Mouse (Mus musculus): ENCODE data around the gene Calr3.
A peak's percentile ranks its signal among the peaks of the same experiment; 100 is the strongest.

Gene Calr3

DNA sequence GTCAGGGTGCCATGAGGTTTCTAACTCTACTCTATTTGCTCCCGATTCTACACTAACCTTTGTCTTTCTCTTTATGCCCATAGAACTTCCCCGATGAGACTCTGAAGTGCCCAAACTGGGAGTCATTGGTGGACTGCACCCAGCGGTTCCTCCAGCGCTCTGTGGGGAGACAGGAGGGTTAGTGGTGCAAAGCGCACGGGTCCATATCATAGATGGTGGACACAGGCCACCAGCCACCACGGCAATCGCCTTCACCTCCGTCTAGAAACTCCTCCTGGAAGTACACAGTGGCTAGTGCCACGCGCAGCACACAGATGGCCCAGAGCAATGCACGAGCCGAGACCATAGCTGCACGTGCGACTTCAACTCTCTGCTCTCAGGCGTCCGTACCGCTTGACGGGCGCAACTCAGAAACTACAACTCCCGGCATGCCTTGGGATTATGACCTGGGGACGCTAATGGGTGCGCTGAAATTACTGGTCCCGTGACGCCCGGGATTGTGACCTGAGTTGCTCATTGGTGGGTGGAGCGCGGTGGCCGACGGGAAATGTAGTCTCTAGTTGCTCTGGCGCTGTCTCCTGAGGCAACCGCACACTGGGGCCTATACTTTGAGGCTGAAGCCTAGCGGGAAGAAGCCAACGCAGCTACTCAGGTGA lies at the start of gene Calr3, which contains the start of gene 1700030K09Rik:
Gene Calr3, minus strand, starts transcription at position 533 of the 656 bp plus-strand sequence.
Gene 1700030K09Rik, plus strand, starts transcription at position 543 of the 656 bp plus-strand sequence.
- DNase-seq: peak; percentile 99

DNA sequence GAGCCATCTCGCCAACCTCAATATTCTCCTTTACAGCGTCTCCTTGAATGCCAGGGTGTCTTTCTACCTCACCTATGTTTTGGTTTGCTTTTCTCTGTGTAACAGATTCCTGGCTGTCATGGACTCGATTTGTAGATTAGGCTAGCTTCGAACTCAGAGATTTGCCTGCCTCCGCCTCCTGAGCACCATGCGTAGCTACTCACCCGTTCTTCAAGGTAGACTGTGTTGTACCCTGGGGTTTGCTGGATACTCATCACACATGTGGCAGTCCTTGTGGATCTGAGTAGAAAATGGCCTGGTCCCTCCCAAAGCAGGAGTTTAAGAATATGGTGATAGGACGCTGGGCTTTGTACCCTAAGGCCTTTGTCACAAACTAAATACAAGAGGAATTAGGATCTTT lies 49.7 kb upstream of the Calr3 start:
- no peak for DNase-seq

GRCm38 (mm10) chr8:72492622-72493081 lies 49.0 kb upstream of the Calr3 start:
- DNase-seq: peak; percentile 99

GRCm38 (mm10) chr8:72491680-72492621 lies 48.3 kb upstream of the Calr3 start, which contains the start of gene Slc35e1:
Slc35e1 (minus strand) TSS chr8:72492614.
- DNase-seq: peak; percentile 52

DNA sequence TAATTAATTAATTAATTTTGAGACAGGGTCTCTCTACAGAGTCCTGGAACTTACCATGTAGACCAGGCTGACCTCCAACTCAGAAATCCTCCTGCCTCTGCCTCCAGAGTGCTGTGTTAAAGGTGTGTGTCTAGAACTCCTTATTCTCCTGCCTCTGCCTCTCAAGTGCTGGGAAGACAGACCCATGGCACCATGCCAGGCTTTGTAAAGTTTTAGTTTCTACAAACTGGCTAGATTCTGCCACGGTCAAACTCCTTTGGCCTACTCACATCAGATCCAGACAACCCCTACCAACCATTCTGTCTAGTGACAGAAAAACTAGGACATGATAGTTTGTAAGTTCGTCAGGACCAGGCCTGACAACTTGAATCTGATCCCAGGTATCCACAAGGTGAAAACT lies 47.3 kb upstream of the Calr3 start:
- no peak for DNase-seq

DNA sequence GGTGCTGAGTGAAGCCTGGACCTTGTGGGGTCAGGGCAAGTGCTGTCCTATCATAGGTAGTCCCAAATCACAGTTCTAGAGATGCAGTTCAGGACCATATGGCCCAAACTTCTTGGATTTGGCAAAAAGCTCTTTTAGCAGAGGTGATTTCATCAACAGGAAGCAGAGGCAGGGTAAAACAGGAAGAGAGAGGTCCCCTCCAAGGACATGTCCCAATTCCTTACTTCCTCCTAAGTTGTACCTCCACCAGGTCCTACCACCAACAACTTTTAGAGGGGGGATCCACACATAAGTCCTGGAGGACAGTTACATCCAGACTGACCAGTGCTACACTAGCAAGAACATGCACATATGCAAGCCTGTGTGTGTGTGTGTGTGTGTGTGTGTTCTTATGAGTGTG lies 43.3 kb upstream of the Calr3 start:
- no peak for DNase-seq

- DNase-seq: no peak
Observed at GRCm38 (mm10) chr8:72485456-72486199, 42.0 kb upstream of the Calr3 start.

DNA sequence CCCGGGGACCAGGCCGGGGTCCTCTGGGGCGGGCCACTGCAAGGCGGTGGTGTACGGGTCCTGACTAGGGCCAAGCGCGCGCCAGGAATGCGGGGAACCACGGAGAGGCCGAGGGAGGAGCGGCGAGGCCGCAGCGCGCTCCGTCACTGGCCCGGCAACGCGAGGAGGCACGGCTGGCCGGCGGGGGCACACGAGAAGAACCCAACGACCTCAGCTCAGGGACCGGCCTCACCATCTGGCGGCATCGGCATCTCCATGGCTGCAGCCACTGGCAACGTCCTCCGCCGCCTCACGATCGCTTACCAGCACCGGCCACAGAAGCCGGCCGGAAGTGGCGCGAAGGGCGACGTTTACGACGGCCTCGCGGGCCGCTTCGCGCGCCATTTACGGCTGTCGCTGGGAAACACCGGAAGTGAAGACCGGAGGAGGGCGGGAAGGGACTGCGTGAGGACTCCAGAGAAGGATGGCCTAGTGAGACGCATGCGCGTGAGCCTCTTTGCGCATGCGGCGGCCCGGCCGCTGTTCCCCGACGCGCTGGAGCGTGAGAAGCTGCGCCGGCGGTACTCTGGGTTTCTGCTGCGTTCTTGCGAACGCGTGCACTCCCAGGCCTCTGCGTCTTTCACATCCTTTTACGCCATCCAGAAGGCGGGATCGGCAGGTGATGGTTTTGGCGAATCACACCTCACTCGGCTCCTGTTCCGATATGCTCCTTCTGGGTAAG lies 31.3 kb upstream of the Calr3 start, which contains the start of gene Cherp:
Gene Cherp, minus strand, starts transcription at position 401 of the 721 bp plus-strand sequence.
- DNase-seq: peak; percentile 99

DNA sequence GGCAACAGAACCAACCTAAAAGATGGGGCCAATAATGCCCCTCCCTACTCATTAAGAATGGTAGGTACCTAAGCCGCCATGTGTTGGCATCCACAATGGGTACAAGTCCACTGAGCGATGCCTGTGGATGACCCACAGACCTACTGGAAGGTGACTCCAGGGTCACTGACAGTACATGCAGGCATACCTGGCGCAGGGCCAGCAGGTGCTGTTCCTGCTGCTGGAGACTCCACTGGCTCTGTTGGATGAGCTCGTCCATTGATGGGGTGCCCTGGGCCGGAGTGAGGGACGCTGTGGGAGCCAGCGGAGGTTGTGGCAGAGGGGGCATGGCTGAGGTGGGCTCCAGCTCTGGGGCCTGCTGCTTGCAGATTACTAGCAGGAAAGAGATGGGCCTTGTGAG lies 27.0 kb upstream of the Calr3 start:
- DNase-seq: no peak

GRCm38 (mm10) chr8:72469984-72470383 lies 26.3 kb upstream of the Calr3 start:
- no peak for DNase-seq

DNA sequence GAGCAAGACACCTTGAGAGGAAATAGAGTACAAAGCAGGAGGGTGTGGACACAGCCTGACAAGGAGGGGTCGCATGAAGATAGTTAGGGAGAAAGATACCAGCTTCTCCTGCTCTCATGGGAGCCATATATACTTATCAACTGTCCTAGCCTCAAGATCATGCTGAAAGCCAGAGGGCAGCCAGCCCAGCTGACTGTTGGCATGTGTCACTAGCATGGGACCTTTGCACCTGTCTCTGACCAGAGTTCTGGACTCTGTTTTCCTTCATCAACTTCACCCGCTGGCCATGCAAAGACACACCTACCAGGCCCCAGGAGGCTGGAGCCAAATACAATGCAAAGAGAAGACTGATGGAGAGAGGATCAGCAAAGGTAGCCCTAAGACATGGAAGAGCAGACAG lies 25.6 kb upstream of the Calr3 start:
- no peak for DNase-seq

GRCm38 (mm10) chr8:72464211-72464610 lies 20.5 kb upstream of the Calr3 start:
- no peak for DNase-seq

DNA sequence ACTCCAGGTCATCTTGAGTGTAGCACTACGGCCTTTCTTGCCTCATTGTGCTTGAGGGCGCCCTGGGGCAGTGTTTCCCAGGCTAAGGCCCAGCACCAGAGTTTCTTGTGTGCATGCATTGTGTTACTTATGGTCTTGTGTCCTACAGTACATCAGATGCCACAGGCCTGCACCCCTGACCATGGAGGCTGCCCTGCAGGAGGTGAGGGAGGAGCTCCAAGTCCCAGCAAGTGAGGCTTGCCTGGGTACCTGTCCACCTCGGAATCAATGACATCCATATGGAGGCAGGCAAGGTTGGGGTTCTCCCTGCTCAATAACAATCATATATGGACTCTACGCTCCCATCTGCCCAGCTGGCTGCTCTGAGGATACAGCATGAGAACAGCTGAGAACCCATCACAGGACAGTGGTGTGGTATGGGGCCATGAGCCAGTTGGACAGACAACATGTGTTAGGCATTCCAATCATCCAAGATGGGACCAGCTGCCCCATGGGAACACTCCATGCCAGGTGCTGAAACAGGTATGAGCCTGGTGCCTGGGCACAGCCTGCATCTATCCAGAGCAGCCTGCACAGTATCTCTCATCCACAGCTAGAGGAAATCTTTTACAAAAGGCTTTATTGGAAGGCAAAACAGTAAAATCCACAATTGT lies 16.3 kb upstream of the Calr3 start:
- no peak for DNase-seq

GRCm38 (mm10) chr8:72458457-72458856 lies 14.8 kb upstream of the Calr3 start:
- DNase-seq: no peak

- DNase-seq: no peak
Observed at GRCm38 (mm10) chr8:72457806-72458205, 14.1 kb upstream of the Calr3 start.

DNA sequence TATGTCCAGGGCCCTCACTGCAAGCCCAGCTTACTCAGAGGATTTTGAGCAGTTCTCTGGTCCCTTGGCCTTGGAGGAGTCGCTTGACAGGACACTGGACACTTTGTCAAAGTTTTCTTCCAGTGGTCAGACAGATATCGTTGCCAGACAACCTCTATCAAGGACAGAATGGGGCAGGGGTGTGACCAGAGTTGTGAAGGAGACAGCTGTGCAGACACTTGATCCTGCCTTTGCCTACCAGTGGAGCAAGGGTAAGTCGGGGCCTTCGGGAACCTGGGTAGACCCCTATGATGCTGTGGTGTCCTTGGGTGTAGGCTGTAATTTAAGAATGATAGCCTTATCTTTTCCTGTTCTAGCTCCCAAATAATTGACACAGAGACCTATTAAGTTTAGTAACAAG lies 11.6 kb upstream of the Calr3 start:
- no peak for DNase-seq

- no peak for DNase-seq
Observed at GRCm38 (mm10) chr8:72453904-72454303, 10.2 kb upstream of the Calr3 start.

DNA sequence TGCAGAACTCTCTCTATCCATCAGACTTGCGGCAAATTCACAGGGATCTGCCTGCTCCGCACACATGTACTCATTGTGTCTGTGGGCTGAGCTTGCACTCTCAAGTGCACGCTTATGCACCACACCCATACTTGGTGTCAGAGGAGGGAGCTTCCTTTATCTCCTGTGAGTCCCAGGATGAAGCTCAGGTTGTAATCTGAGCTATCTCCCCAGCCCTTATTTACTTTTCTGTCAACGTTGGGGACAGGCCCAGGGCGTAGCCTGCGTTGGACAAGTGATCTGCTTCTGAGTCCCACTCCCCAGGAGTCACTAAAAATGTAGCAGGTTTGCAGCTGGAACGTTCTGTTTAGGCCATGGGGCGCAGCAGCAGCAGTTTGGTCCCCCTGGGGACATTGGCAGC lies 7.8 kb upstream of the Calr3 start:
- no peak for DNase-seq

DNA sequence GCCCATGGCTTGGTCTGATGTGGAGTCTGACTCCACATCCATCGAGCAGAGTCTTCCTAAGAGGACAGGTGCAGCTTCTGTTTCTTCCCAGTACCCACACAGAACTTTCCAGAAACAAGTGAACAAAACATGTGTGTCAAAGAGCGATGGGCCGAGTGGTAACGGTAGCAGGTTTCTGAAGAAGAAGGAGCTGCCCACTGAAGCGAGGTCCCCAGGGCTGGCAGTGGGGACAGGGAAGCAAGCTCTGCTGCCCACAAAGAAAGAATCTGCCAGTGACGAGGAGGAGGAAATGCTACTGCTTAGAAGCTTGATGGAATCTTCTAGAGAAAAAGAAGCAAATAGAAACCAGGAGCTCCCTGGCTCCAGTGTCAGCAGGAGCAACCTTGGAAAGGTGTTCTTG lies 1.4 kb upstream of the Calr3 start:
- DNase-seq: no peak

DNA sequence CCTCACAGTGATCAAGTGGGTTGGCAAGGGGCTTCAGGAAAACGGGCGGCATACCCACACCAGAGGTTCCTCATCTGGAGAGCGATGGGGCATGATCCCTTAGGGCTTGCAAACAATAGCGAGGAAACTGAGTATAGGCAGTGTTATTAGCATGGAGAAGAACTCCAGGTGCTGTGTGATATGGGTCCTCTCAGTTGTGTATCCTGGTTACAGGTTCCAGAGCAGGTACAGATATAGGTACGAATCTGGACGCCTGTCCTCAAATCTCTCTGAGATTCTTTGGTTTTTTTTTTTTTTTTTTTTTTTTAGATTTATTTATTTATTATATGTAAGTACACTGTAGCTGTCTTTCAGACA lies 302 bp upstream of the Calr3 start:
- DNase-seq: no peak

DNA sequence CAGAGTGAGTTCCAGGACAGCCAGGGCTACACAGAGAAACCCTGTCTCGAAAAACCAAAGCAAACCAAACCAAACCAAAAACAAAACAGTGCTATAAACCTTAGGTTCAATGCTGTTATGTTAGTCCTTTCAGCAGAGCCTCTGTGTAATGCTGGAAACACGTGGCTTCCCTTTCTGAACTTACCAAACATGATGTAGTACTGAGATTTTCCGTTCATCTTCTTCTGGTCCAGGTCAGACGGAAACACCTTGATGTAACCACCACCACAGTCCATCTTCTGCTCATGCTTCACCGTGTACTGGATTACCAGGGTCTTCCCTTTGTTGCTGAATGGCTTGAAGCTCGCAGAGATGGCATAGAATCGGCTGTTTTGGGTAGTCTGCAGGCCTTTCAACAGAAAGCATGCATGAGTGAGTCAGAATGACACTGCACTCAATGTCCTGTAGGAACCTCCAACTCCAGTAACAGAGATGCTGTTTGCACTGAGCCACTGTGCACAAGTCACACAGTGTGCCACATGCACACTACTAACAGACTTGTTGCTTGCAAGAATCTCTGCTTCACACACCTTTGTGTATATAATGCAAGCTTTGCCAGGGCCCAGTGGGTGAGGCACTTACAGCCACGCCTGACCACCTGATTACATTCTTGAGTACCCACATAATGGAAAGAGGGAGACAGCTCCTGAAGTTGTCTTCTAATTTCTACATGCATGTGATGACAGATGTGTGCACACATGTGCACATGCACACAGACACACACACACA lies 5.2 kb downstream of the Calr3 start:
- no peak for DNase-seq
